Mouse (Mus musculus) embryonic stem cell, embryonic (primary cell): Measurements from ENCODE around the gene Rhog.

Source experiments
- CTCF ChIA-PET, 4 experiments: fragments of 300-600 bp in 2 of 4; fragments of 350-600 bp in 2 of 4; sonication (Branson Sonifier 250); formaldehyde crosslinking; loops; one replicate each; lab custom pipeline; 2022; ENCODE audit warnings: inconsistent platforms in 2 of 4; lab: Charles Lee
- POLR2A ChIA-PET, 4 experiments: fragments of 300-600 bp in 2 of 4; fragments of 350-600 bp in 2 of 4; sonication (Branson Sonifier 250); formaldehyde crosslinking; loops; one replicate each; lab custom pipeline; 2022; ENCODE audit warnings: antibody characterized with exemption in 4 of 4, inconsistent platforms in 1 of 4; lab: Charles Lee

Gene Rhog

DNA sequence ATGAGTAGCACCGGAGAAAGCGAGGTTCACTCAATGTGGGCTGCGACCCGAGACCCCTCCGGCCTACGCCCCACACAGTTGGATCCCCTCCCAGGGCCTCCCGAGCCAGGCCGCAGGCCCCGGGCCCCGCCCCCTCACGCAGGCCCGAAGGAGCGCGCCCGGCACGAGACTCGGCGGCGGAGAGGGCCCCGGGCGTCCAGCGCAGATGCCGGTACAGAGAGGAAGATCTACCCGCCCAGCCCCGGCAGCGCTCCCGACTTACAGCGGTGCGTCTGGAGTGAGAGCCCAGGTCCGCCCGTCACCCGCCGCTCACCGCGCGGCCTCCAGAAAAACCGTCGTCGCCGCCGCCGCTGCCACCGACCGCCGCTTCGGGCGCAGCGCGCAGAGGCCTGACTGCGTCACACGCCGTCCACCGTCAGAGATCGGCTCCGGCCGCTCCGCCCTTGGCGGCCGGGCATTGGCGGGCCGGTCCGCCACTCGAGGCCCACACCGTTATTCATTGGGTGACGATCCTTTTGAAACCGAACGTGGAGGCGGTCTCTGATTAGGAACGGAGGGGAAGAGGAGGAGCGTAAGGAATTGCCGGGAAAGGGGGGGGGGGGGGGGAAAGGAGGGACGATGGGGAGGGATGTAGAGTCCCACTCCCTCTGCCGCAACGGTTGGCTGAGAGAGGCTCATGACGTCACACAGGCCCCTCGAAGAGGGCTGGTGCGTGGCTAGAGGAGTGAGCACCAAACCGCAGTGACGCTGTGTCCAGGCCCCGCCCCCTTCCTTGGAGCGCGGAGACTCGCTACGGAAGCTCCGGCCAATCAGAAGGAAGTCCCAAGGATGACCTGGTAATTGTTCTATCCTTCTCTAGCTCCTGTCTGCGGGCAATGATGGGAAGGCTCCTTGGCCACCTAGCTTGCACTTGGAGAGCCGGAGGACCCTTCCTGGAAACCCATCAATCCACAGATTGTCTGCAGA lies 45.8 kb downstream of the Rhog start, which contains the start of the genes Nup98 and Pgap2:
TSS of gene Nup98 (minus strand) at position 421 of the 966 bp plus-strand sequence.
TSS of gene Pgap2 (plus strand) at position 453 of the 966 bp plus-strand sequence.
- ChIA-PET POLR2A (interaction anchor here (0.6 to 4.3 kb wide), 94 partner anchors 7 to 1682 kb away, joined by 3 to 65 read pairs (median 4); partner anchors contain the start of genes Inppl1 (in 2 of the 4), Rrm1 (in 2 of the 4), Stim1 (in 2 of the 4) and Clpb (in 1 of the 4)), CTCF (interaction anchor here in 3 of 4 experiments (0.6 to 1.5 kb wide), 14 partner anchors 10 to 1975 kb away, joined by 3 to 16 read pairs (median 4); partner anchors contain the start of gene Clpb (in 1 of the 3))

- POLR2A ChIA-PET = interaction anchor here (0.6 to 4.3 kb wide), 11 partner anchors 9 to 345 kb away, joined by 3 to 65 read pairs (median 5); no protein-coding TSS in a partner anchor
- CTCF ChIA-PET = interaction anchor here in 1 of 4 experiments (0.7 kb wide), 2 partner anchors 41 to 52 kb away, joined by 3 to 4 read pairs; no protein-coding TSS in a partner anchor
Observed at GRCm38 (mm10) chr7:102208806-102209363, 47.0 kb downstream of the Rhog start.

DNA sequence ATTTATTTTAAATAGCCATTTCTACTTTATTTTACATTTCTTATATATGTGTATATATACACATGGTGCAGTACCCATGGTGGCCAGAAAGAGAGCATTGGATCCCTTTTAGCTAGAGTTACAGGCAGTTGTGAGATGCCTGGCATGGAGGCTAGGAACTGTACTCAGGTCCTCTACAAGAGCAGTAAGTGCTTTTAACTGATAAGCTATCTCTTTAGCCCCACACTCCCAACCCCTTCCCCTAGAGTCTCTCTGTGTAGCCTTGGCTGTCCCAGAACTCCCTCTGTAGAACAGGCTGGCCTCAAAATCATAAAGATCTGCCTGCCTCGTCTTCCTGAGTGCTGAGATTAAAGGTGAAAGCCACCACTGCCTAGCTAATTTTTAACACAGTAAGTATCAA lies 50.2 kb downstream of the Rhog start:
- ChIA-PET POLR2A (interaction anchor here in 3 of 4 experiments (0.6 to 2.7 kb wide), 13 partner anchors 7 to 253 kb away, joined by 3 to 11 read pairs (median 4); no protein-coding TSS in a partner anchor), CTCF (interaction anchor here in 2 of 4 experiments (0.6 to 0.7 kb wide), 2 partner anchors 17 to 210 kb away, joined by 3 to 4 read pairs; no protein-coding TSS in a partner anchor)

DNA sequence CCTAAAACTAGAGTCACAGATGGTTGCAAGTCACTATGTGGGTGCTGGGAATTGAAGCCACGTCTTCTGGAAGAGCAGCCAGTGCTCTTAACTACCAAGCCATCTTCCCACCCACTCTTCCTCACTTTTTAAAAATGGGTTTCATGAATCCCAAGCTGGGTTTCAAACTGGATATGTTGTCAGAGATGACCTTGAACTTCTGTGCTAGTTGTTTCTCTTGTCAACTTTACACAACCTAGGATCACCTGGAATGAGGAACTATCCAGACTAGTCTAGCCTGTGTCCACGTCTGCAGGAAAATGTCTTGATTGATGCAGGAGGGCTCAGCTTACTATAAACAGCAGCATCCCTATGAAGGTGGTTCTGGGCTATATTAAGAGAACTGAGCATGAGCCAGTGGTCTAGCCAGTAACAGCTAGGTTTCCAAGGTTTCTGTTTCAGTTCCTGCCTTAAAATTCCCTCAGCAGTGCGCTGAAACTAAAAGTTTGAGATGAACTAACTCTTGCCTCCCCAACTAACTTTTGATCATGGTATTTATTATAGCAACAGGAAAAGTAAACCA lies 51.5 kb downstream of the Rhog start:
- POLR2A ChIA-PET = interaction anchor here in 1 of 4 experiments (1.2 to 2.0 kb wide), 4 partner anchors 21 to 212 kb away, joined by 4 to 5 read pairs (median 5); no protein-coding TSS in a partner anchor
- CTCF ChIA-PET = no interaction called here

- POLR2A ChIA-PET = interaction anchor here in 3 of 4 experiments (0.6 to 5.3 kb wide), 33 partner anchors 9 to 1565 kb away, joined by 3 to 65 read pairs (median 5); partner anchors contain the start of genes Nup98 (in 3 of the 3), Pgap2 (in 3 of the 3) and Clpb (in 1 of the 3)
- CTCF ChIA-PET = interaction anchor here in 2 of 4 experiments (0.6 to 2.4 kb wide), 4 partner anchors 9 to 205 kb away, joined by 4 to 10 read pairs (median 4); partner anchors contain the start of genes Nup98 (in 1 of the 2) and Pgap2 (in 1 of the 2)
Observed at GRCm38 (mm10) chr7:102200996-102201785, 54.7 kb downstream of the Rhog start.

DNA sequence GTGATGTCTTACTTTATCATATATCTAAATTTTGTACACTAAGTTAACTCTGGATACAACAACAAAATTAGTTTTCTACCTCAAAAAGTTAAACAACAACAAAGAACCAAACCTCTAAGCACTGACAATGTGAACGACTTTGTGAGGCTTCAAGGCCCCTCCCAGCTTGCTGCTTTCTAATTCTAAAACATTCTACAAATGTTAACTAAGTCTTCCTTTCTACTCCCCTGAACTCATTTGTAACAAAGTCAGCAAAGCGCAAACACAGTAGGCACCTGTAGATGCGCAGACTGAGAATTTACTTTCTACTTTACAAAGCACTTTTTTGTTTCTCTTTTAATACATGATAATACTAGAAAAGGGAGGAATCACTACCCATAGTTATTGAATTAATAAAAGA lies 55.3 kb downstream of the Rhog start:
- CTCF ChIA-PET = interaction anchor here in 1 of 4 experiments (2.4 kb wide), 1 partner anchor 10 kb away, joined by 10 read pairs; the partner anchor contains the start of genes Nup98 and Pgap2
- POLR2A ChIA-PET = interaction anchor here in 3 of 4 experiments (0.7 to 5.3 kb wide), 21 partner anchors 9 to 258 kb away, joined by 3 to 65 read pairs (median 6); partner anchors contain the start of genes Nup98 (in 3 of the 3) and Pgap2 (in 3 of the 3)

GRCm38 (mm10) chr7:102192356-102192755 lies 63.5 kb downstream of the Rhog start:
- ChIA-PET POLR2A (interaction anchor here in 2 of 4 experiments (0.6 to 1.6 kb wide), 6 partner anchors 8 to 127 kb away, joined by 3 to 7 read pairs (median 3); partner anchors contain the start of genes Nup98 (in 1 of the 2), Pgap2 (in 1 of the 2), Rnf121 (in 1 of the 2) and Xndc1 (in 1 of the 2)), CTCF (interaction anchor here in 1 of 4 experiments (0.6 kb wide), 1 partner anchor 30 kb away, joined by 4 read pairs; no protein-coding TSS in a partner anchor)
